Mouse (Mus musculus) frontal cortex, postnatal 36 days (tissue): Measurements from ENCODE around the gene Sfta2.

ENCODE experiments used
- DNase-seq, 2 experiments: peaks; one replicate each; pipeline ENCODE4 v3.0.0; 2022; ENCODE audit warnings: low spot score in 2 of 2

The Sfta2 gene

GRCm38 (mm10) chr17:35592131-35592530, 9.2 kb upstream of the Sfta2 start:
- no peak for DNase-seq

GRCm38 (mm10) chr17:35593786-35594185, 7.6 kb upstream of the Sfta2 start:
- no peak for DNase-seq

GRCm38 (mm10) chr17:35594456-35594855, 6.9 kb upstream of the Sfta2 start:
- DNase-seq = no peak

GRCm38 (mm10) chr17:35597399-35597798, 4.0 kb upstream of the Sfta2 start:
- DNase-seq = no peak

- no peak for DNase-seq
Observed at GRCm38 (mm10) chr17:35601736-35602354, 496 bp downstream of the Sfta2 start.

- no peak for DNase-seq
Observed at GRCm38 (mm10) chr17:35617127-35617526, 15.8 kb downstream of the Sfta2 start.

- no peak for DNase-seq
Observed at GRCm38 (mm10) chr17:35626537-35626936, 25.2 kb downstream of the Sfta2 start, which contains the start of gene Gm9573. Gene Gm9573 (minus strand): TSS chr17:35626637.

- peak; percentile 56 to 76 for DNase-seq
Observed at GRCm38 (mm10) chr17:35633992-35634391, 32.6 kb downstream of the Sfta2 start.

GRCm38 (mm10) chr17:35635202-35635601, 33.9 kb downstream of the Sfta2 start:
- no peak for DNase-seq

GRCm38 (mm10) chr17:35635699-35636111, 34.4 kb downstream of the Sfta2 start:
- peak; percentile 83 to 90 for DNase-seq

- DNase-seq = peak in 1 of 2 experiments; percentile 50
Observed at GRCm38 (mm10) chr17:35636363-35636762, 35.0 kb downstream of the Sfta2 start.

GRCm38 (mm10) chr17:35638475-35639190, 37.3 kb downstream of the Sfta2 start:
- peak; percentile 29 to 67 for DNase-seq

GRCm38 (mm10) chr17:35639352-35639751, 38.0 kb downstream of the Sfta2 start:
- no peak for DNase-seq

- no peak for DNase-seq
Observed at GRCm38 (mm10) chr17:35643609-35644236, 42.4 kb downstream of the Sfta2 start, which contains the start of gene Mucl3. Gene Mucl3 (minus strand): TSS chr17:35643695.

- no peak for DNase-seq
Observed at GRCm38 (mm10) chr17:35649429-35649828, 48.1 kb downstream of the Sfta2 start.

- DNase-seq = no peak
Observed at GRCm38 (mm10) chr17:35653086-35653485, 51.7 kb downstream of the Sfta2 start.

- peak; percentile 28 to 45 for DNase-seq
Observed at GRCm38 (mm10) chr17:35665957-35666515, 64.7 kb downstream of the Sfta2 start.

GRCm38 (mm10) chr17:35666851-35667256, 65.5 kb downstream of the Sfta2 start:
- DNase-seq = peak in 1 of 2 experiments; percentile 19

- DNase-seq = peak; percentile 96 to 99
Observed at GRCm38 (mm10) chr17:35667334-35668065, 66.2 kb downstream of the Sfta2 start, which contains the start of gene Vars2. Gene Vars2 (minus strand): TSS chr17:35667592.

GRCm38 (mm10) chr17:35669731-35670130, 68.4 kb downstream of the Sfta2 start:
- no peak for DNase-seq

- DNase-seq = no peak
Observed at GRCm38 (mm10) chr17:35671846-35672245, 70.5 kb downstream of the Sfta2 start.

- DNase-seq = no peak
Observed at GRCm38 (mm10) chr17:35672527-35672926, 71.2 kb downstream of the Sfta2 start.
